Mouse (Mus musculus) testis, postnatal 10 days (tissue): ENCODE results near the gene Pm20d2.

Experiments
- DNase-seq: peaks from one replicate; pipeline ENCODE4 v3.0.0; 2021; ENCODE audit warnings: low spot score

The Pm20d2 gene

DNA sequence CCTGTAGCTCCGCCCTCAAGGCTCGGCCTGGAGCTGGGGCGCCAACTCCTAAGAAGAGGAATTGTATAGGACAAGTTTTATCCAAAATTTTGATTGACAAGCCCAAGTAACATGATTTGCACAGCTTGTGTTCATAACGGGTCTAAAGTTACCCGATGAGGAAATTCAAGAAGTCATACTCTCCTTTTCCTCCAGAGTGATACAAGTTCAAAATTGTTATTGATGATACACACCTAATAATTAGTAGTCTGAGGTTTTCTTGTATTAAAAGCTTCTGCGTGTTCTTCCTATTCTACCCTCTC is at the start of gene Pm20d2:
TSS of gene Pm20d2 (minus strand) at position 3 of the 302 bp plus-strand sequence.
- no peak for DNase-seq

- no peak for DNase-seq
These were observed 41.3 kb upstream of the Pm20d2 start for GRCm38 (mm10) chr4:33230881-33231280.

GRCm38 (mm10) chr4:33229639-33230038 is 40.1 kb upstream of the Pm20d2 start:
- DNase-seq = no peak

DNA sequence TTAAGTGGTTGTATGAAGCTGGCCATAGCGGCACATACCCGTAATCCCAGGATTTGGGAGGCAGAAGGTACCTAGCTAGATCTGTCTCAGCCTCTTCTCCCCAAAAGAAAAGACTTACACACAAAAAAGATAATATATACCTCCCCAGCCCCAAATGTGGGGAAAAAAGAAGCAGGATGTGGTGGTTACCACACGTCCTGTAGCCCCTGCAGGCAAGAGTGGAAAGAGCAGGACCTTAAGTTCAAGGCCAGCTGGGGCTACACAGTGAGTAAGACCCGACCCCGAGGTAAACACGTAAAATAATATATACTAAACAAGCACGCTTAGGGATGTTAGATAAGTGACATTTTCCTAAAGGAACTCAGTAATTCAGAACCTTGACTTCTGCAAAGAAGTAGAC is 37.6 kb upstream of the Pm20d2 start:
- no peak for DNase-seq

- DNase-seq = no peak
These were observed 34.6 kb upstream of the Pm20d2 start for GRCm38 (mm10) chr4:33224003-33224675.

DNA sequence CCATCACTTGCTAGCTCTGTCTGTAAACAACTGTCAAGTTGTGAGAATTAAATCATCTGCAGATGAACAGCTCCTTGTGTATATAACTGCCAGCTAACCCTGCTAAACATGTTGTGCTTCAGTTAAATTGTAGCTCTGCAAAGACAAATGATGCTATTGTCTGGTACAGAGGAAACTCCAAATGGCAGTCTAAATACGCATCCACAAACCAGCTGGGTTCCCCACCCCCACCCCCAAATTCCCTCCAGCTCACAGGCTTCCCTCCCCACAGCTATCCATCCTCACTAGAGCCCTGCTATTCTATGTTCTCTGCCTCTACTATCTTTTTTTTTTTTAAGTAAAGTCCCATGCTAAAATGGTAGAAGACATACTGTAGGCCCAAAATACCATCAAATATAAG is 32.3 kb upstream of the Pm20d2 start:
- no peak for DNase-seq

DNA sequence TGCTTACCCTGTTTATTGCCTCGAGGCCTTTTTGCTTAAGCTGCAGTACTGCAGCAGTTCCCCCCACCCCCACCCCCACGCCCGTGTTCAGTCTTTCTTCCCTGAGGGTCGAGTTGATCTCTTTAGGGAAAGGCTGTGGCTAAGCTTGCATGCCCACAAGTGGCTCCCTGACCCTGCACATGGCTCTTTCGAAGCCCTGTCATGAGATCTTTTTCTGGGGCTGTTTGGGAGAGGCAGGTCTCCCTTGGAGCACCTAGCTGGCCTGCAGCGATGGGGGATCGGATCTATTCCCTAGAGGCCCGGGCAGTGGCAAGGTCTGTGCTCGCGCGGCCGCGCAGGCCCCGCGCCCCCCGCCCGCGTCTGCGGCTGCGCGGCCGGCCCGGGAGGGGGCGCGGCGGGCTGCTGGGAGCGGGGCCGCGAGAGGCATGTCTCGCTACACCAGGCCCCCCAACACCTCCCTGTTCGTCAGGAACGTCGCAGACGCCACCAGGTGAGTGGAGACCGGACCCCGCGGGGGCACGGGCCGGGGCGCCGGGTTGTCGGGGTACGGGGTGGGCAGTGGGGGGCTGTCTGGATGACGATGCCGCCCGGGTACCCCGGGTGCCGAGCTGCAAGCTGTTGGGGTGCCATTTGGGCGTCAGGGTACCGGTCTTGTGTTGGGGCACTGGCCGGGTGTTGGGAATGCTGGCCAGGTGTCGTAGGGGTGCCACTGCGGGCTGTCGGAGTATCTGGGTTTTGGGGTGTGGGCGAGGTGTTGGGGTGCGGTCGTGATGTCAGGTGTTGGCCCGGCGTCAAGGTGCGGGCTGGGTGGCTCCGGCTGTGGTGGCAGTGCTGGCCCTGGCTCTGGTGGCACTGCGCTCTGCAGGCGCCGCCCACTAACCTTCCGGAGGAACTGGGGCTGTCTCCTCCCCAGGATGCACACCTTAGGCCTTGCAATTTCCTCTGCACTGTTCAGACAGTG is 19.6 kb upstream of the Pm20d2 start, which contains the start of gene Srsf12:
TSS of gene Srsf12 (plus strand) at position 111 of the 961 bp plus-strand sequence.
- DNase-seq = peak; percentile 51

DNA sequence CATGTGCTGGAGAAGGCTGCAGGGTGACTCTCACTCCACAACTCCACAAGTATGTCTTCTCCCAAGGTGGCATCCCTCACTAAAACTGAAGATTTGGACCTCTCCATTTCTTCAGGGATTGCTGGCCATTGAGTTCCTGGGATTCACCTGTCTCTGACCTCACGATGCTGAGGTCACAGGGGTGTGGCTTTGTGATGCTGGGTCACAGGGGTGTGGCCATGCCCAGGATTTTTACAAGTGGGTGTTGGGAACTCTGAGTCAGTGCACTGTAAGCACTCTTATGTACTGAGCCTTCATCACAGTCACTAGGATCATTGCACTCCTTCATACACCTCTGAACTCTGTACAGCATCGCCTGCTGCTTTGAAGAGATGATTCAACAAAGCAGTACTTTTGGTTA is 18.0 kb upstream of the Pm20d2 start:
- DNase-seq = no peak

DNA sequence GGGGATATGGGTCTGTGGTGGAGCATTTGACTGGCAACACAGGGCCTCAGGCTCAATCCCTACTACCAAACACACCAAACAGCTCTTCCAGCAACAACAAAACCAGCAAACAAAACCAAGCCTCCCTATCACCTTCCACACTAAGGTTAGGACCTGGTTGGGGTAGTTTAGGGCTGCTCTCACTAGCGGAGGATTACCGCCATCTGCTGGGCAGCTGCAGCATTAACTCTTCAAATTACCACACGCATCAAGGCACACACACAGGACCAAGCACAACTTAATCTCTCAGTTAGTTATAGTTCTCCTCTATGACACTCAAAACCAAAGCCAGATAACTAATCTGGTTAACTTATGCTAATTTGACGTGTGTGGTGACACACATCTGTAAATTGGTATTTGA is 15.1 kb upstream of the Pm20d2 start:
- peak; percentile 76 for DNase-seq

DNA sequence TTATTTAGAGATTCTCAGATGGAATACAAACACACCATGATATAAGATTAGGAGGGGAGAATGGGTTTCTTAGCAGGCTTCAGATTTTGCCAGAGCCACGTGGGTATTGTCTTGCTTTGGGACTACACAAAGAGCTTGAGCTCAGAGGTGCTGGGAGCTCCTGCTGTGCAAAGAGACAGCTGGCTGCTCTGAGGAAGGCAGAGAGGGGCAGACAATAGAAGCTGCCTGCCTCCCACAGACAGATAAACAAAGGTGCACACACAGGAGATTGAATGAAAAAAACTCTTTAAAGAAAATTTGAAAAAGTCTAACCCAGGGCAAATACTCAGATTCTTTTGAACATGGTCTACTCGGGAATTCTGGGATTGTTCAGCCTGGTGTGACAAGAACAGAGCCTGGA is 8.6 kb upstream of the Pm20d2 start:
- DNase-seq = no peak

GRCm38 (mm10) chr4:33188781-33189734 is 479 bp downstream of the Pm20d2 start:
- peak; percentile 91 for DNase-seq

- DNase-seq = peak; percentile 75
These were observed 1.4 kb downstream of the Pm20d2 start for GRCm38 (mm10) chr4:33188164-33188563.

DNA sequence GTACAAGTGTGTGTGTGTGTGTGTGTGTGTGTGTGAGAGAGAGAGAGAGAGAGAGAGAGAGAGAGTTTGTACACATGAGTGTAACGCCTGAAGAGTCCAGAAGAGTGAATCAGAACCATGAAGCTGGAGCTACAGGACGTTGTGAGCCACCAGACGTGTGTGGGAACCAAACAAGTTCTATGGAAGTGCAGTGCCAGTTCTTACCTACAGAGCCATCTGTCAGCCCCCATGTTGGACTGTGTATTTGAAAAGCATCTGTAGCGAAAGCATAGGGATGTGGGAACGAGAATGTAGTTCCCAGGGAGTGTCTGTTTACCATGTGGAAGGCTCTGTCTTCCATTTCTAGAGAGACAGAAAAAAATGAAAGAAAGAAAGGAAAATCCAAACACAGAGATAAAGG is 6.1 kb downstream of the Pm20d2 start:
- DNase-seq = no peak

DNA sequence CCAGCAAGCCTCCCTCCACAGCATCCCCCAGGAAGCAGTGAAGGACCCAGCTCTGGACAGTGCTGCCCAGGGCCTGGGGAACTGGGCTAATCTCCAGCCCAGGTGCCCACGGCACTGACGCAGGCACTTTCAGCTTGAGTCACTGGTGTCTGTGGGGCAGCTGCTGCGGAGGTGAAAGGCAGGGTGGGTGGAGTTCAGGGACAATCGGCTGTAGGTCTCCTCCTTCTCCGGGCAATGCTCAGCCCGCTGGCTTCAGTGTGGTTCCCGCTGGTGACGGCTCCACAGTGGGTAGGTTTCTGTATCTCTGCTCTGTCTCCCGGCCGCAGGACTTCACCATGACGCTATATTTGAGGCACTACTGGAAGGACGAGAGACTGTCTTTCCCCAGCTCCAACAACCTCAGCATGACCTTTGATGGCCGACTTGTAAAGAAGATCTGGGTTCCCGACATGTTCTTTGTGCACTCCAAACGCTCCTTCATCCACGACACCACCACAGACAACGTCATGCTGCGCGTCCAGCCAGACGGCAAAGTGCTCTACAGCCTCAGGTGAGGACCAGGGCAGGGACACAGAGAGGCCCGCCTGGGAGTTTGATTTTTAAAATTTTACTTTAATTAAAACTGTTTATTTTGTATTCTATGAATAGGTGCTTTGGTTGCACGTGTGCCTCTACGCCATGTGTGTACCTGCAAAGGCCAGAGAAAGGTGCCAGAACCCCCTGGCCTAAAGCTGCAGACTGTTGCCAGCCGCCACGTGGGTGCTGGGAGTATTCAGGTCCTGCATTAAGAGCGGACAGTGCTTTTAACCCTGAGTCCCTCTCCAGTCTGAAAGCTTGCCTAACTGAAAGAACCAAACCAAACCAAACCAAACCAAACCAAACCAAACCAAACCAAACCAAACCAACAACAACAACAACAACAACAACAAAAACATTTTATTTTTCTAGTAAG is 37.2 kb downstream of the Pm20d2 start:
- DNase-seq = no peak

GRCm38 (mm10) chr4:33149150-33149549 is 40.4 kb downstream of the Pm20d2 start:
- no peak for DNase-seq

DNA sequence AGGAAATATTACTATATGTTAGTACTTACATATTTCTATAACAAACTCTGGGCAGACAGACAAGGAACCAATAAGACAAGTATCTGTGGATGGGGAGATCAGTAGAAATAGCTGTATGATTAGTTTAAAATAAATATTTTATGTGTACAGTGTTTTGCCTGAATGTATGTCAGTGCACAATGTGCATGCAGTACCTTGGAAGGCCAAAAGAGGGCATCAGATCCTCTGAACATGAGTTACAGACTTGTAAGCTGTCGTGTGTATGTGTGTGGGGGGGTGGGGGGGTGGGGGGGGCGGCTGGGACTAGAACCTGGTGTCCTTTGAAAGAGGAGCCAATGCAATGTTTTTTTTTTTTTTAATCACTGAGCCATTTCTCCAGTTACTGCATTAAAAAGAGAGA is 41.7 kb downstream of the Pm20d2 start:
- peak; percentile 64 for DNase-seq

DNA sequence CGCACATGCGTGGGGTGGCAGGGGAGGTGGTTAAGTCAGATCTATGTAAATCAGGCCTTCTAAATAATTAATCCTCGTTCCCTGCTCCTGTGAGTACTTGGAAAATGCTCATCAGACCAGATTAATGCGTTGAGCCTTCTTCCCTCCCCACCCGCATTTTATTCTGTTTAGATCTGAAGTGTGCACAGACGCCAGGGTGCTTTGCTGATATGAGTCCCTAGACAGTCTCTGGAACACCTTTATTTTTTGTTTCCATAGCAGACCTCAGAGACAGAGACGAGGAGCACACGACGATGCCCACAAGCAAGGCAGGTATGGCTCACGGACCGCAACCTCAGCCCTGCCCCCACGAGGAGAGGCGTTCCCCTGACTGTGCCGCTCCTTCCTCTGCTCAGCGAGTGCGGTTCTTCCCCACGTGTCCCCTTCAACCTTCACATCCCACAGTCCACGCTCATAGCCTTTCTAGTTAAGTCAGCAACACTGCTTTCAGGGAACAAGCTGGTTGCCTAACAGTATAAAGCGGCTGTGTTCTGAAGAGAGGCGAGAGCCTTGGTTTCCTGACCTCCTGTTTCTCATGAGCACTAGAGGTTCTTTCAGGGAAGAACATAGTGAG is 42.8 kb downstream of the Pm20d2 start:
- no peak for DNase-seq

GRCm38 (mm10) chr4:33132221-33132620 is 57.3 kb downstream of the Pm20d2 start, which contains the start of gene Gabrr1:
TSS of gene Gabrr1 (plus strand) at chr4:33132521.
- no peak for DNase-seq

- DNase-seq = peak; percentile 51
These were observed 64.0 kb downstream of the Pm20d2 start for GRCm38 (mm10) chr4:33125409-33126084.

DNA sequence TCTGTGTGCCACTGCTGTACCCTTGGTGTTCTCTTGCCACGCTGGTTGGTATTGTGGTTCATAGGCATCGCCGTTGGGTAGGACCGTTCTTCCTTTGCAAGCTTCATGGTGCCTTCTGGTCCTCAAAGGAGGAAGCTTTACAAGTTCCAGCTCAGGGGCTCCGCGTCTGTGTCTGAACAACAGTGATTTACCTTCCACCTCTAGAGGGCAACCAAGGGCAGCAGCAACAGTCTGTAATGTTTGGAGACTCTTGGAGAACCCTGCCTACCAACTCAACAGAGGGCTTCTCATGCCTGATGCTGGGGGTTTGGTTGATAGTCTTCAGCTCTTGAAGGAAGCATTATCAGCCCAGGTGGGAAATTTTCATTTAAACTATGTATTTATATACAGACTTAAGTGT is 65.0 kb downstream of the Pm20d2 start:
- peak; percentile 61 for DNase-seq
